Mouse (Mus musculus): ENCODE results near the gene Cfb. TPM values are rescaled to one million over a fixed set of nuclear protein-coding genes. Genes with fewer than 3 reads are reported as not detected.
"Not testable (repeated sequence)": the region's sequence is repeated elsewhere in the genome, so short reads cannot be mapped to it uniquely, and the experiment has no call there.

Gene Cfb
- polyA plus RNA-seq, 1 experiment from 2014 or later: 2.7 TPM

DNA sequence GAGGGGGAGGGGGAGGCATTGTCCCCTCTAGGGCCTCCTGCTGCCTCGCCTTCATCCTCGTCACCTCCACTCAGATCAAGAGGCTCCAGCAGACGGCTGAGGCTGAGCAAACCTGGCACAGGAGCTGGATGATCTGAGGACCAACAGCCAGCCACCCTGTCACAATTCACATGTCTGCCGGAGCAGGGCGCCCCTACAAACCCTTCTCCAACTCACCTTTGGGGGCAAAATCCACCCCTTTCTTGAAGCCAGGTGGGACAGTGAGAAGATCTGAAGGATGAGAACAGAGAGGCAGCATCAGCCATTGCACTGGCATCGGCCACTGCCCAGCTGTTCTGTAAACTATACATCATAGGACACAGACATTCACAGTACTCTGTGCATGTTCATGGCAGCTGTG, 15.1 kb downstream of the Cfb start:
- H3K4me3 ChIP-seq: no peak overlapping the region
- no peak overlapping the region for H3K27ac ChIP-seq
- peaks cover 66% of the 10 kb centered on the region for H3K36me3 ChIP-seq (replicated peaks)
- no peaks in the 10 kb centered on the region for H3K27me3 ChIP-seq (ENCODE audit: poor library complexity, severe bottlenecking)
- H3K4me1 ChIP-seq: peaks cover 29% of the 10 kb centered on the region
- 91% methylated on average over 6 of the region's 6 CpGs for WGBS
- no peaks in the 10 kb centered on the region for H3K9me3 ChIP-seq
- DNase-seq (ENCODE audit: extremely low spot score, low spot score): no peak

DNA sequence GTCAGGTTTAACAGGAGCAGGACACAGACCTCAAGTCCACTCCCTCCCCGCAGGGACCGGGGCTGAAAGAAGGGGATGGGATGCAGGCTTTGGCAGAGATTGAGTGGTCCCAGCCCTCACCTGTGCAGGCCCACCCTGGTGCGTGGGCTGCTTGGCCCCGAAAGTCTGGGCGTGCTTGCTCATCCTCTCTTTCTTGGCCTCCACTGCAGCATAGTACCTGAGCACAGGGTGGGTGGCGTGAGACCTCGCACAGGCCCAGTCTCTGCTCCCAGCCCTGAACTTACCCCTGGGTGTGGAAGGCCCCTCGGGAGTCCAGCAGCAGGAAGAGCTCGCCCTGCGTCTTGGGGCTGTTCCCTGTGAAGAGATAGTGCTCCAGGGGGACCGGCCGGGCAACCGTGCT, 17.4 kb downstream of the Cfb start:
- Histone ChIP-seq H3K36me3 (replicated peaks) (peaks cover 84% of the 10 kb centered on the region), H3K27me3 (ENCODE audit: poor library complexity, severe bottlenecking) (no peaks in the 10 kb centered on the region)
- 95% methylated on average over 13 of the region's 13 CpGs for whole genome bisulfite sequencing

DNA sequence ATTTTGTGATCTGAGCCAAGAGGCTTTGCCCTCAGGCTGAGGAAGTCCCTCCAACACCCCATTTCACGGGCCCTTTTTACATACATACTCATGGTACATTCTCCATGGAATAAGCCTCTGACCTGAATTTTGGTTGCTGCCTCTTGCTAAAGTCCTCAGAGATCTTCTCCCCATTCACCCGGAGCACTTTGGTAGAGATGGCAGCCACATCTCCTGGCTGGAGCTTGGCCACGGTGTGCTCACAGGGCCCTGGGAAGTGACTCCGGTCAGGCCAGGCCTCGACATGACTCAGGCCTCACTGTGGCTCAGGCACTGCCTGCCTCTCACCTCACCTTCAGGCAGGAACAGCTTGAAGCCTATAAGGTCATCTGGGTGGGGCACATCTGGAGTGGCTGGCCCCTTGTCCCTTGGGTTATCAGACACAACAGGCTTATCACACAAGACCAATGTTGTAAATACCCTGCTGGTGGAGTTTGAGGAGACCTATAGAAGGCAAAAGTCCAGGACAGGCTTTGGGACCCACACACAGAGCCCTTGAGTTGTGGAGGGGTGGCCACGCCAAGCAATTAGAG, 21.5 kb downstream of the Cfb start:
- Histone ChIP-seq H3K27ac (0 out of 2 replicates have a peak overlapping the region, but pooled peaks have one; percentile 8), H3K9me3 (no peaks in the 10 kb centered on the region), H3K4me3 (peak overlapping the region; percentile 2; the same call in 1 of the 2 replicates), H3K27me3 (ENCODE audit: poor library complexity, severe bottlenecking) (no peaks in the 10 kb centered on the region), H3K36me3 (replicated peaks) (peaks cover 81% of the 10 kb centered on the region), H3K4me1 (peaks cover 32% of the 10 kb centered on the region)
- 84% methylated on average over 6 of the region's 6 CpGs for WGBS
- no peak for DNase-seq (ENCODE audit: extremely low spot score, low spot score)

More for the DNA sequence above, 17.4 kb downstream of the Cfb start:
- Histone ChIP-seq H3K9me3 (no peaks in the 10 kb centered on the region), H3K27ac (no peak overlapping the region), H3K4me3 (no peak overlapping the region), H3K4me1 (peaks cover 12% of the 10 kb centered on the region)
- no peak for DNase-seq (ENCODE audit: extremely low spot score, low spot score)

DNA sequence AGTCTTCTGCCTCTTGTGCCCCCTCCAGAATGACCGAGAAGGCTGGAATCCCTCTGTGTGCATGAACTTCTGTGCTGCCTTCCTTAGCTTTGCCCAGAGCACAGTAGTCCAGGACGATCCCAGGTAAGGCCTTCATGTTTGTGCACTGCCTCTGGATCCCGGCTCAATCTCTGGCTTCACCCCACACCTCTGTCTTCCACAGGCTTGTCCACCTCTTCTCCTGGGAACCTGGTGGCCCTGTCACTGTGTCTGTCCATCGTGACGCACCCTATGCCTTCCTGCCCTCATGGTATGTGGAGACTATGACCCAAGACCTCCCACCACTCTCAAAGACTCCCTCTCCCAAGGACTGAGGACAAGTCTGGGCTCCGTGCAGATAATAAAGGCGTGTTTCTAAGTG, 23.5 kb downstream of the Cfb start:
- Histone ChIP-seq H3K4me3 (peak overlapping the region; percentile 85), H3K4me1 (peaks cover 39% of the 10 kb centered on the region), H3K36me3 (replicated peaks) (peaks cover 72% of the 10 kb centered on the region), H3K9me3 (no peaks in the 10 kb centered on the region), H3K27ac (no peak overlapping the region), H3K27me3 (ENCODE audit: poor library complexity, severe bottlenecking) (no peaks in the 10 kb centered on the region)
- DNase-seq (ENCODE audit: extremely low spot score, low spot score): no peak
- 93% methylated on average over 7 of the region's 7 CpGs for WGBS

DNA sequence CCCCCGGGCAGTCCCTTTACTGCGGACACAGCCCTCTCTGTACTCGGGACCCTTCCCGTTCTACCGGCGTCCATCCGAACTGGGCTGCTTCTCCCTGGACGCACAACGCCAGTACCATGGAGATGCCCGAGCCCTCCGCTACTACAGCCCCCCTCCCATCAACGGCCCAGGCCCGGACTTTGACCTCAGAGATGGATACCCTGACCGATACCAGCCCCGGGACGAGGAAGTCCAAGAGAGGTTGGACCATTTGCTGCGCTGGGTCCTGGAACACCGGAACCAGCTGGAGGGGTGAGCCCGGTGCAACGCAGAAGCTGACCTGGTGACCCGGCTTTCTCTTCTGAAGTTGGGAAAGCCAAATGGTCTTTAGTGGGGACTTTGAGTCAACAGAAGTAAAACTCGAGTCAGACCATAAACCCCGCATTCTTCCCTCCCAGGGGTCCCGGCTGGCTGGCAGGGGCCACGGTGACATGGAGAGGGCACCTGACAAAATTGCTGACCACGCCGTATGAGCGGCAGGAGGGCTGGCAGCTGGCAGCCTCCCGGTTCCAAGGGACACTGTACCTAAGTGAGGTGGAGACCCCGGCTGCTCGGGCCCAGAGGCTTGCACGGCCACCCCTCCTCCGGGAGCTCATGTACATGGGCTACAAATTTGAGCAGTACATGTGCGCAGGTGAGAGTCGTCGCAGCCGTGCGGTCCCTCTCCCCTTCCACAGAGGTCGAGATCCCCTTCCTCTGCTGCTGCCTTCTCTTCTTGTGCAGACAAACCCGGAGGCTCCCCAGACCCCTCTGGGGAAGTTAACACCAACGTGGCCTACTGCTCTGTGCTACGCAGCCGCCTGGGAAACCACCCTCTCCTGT, 24.6 kb downstream of the Cfb start:
- H3K27ac ChIP-seq: peak overlapping the region; percentile 85
- 45% methylated on average over 43 of the region's 43 CpGs for WGBS
- H3K4me3 ChIP-seq: peak overlapping the region; percentile 85
- peaks cover 72% of the 10 kb centered on the region for H3K36me3 ChIP-seq (replicated peaks)
- no peaks in the 10 kb centered on the region for H3K9me3 ChIP-seq
- no peak for DNase-seq (ENCODE audit: extremely low spot score, low spot score)
- H3K27me3 ChIP-seq (ENCODE audit: poor library complexity, severe bottlenecking): no peaks in the 10 kb centered on the region
- H3K4me1 ChIP-seq: peaks cover 39% of the 10 kb centered on the region

DNA sequence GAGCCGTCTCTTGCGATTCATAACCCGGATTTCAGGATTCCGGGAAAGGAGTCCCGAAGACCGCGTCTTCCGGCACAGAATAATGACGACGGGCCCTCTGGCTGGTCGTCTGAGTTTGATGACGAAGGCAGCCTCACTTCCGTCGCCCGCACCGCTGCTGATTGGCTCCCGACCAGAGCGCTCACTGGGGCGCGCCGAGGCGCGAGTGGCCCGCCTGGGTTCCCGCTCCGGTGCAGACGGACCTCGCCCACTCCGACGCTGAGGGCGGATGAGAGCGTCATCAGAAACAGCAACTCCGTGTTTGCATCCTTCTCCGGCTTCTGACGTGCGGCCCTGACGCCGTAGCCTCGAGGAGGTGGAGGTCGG, 25.5 kb downstream of the Cfb start, which contains the start of the genes Stk19 and Dxo:
Stk19 (minus strand) TSS at position 90 of the 366 bp plus-strand sequence.
Dxo (plus strand) TSS at position 164 of the 366 bp plus-strand sequence.
- H3K4me1 ChIP-seq: peaks cover 39% of the 10 kb centered on the region
- H3K4me3 ChIP-seq: peak within 1 kb of the TSS; percentile 85
- H3K36me3 ChIP-seq (replicated peaks): peaks cover 72% of the 10 kb centered on the region
- no peaks in the 10 kb centered on the region for H3K27me3 ChIP-seq (ENCODE audit: poor library complexity, severe bottlenecking)
- H3K9me3 ChIP-seq: no peaks in the 10 kb centered on the region
- H3K27ac ChIP-seq: peak within 1 kb of the TSS; percentile 85
- peak; percentile 98 for DNase-seq (ENCODE audit: extremely low spot score, low spot score)
- WGBS: under 1% methylated on average over 40 of the region's 40 CpGs

DNA sequence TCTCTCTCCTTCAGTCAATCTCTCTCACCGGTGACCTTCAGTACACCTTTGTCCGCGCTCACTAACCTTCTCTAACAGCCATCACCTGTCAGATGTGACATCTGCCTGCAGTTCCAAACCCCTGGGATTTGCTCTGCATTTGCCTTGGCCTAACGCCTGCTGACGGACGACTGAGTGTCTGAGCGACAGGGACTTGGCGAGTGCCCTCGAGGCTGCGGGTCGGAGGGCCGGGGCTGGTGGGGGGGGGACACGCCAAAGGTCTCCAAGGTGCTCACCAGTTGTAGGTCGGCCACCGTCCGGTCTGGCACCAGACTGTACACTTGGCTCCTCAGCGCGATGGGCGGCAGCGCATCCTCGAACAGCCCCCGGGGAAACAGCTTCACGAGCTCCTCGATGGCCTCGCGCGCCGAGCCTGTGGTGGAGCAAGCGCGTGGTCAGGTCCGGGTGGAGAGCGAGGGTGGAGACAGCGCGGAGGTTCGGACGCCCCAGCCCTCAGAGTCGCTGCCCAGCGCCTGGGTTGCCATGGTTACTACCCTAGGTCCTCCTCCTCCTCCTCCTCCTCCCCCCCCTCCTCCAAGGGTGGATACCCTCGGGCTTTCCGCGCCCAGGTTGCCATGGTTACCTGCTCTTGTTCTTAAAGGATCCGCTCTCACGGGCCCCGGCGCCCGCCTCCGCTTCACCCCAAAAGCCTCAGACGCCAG, 26.0 kb downstream of the Cfb start:
- Histone ChIP-seq H3K27me3 (ENCODE audit: poor library complexity, severe bottlenecking) (no peaks in the 10 kb centered on the region), H3K36me3 (replicated peaks) (peaks cover 72% of the 10 kb centered on the region), H3K4me3 (peak overlapping the region; percentile 85), H3K27ac (peak overlapping the region; percentile 85), H3K4me1 (peaks cover 39% of the 10 kb centered on the region), H3K9me3 (peaks cover 1% of the 10 kb centered on the region; the same call in 1 of the 2 replicates)
- whole genome bisulfite sequencing: 6% methylated on average over 48 of the region's 48 CpGs
- DNase-seq (ENCODE audit: extremely low spot score, low spot score): no peak

DNA sequence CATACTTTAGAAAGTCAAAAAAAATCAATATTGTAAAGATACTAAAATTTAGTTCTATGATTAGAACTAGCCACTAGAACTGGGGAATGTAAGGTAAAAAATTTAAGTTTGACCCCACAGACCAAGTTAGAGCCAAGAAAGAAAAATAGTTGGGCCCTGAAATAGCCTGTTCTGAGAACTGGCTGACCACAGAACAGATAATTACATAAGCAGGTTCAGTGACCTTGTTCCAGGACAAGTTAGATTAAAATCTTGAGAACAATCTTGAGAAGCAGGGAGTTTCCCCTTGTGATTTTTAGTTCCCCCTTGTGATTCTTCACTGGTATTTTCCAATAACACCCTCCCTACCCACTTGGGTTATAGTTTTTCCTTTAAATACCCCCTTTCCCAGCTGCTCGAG, 31.5 kb downstream of the Cfb start:
- peaks cover 11% of the 10 kb centered on the region for H3K9me3 ChIP-seq
- not testable (repeated sequence) for H3K27ac ChIP-seq; H3K4me1 ChIP-seq; H3K4me3 ChIP-seq; DNase-seq (ENCODE audit: extremely low spot score, low spot score); H3K27me3 ChIP-seq (ENCODE audit: poor library complexity, severe bottlenecking)
- WGBS: 100% methylated on average over 1 of the region's 1 CpGs
- peaks cover 91% of the 10 kb centered on the region for H3K36me3 ChIP-seq (replicated peaks)

DNA sequence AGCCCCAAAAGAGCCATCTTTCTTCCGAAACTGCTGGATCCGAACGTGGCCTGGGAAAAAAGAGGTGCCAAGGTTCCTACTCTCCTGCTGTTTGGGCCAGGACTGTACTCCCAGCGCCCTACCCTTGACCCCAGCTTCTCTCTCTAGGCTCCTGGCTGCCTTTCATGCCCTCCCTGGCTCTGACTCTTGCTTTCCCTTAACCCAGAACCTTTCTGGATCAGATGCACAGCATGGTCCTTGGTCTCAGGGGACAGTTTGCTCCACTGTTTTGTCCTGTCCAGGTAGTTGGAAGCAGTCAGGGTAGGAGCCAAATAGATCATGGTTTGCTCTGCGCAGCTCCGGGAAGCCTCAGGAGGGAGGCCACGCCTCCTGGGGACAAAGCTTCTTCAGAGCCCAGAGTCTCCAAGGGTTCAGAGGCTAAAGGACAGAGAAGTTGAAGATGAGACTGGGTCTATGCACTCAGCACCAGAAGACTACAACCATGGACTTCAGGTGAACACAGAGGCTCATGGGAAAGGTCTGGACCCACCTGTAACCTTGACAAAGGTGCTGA, 47.4 kb downstream of the Cfb start:
- Histone ChIP-seq H3K27ac (no peak overlapping the region), H3K4me1 (no peaks in the 10 kb centered on the region), H3K4me3 (no peak overlapping the region), H3K27me3 (ENCODE audit: poor library complexity, severe bottlenecking) (no peaks in the 10 kb centered on the region), H3K9me3 (no peaks in the 10 kb centered on the region), H3K36me3 (replicated peaks) (no peaks in the 10 kb centered on the region)
- WGBS: 76% methylated on average over 7 of the region's 7 CpGs
- no peak for DNase-seq (ENCODE audit: extremely low spot score, low spot score)

DNA sequence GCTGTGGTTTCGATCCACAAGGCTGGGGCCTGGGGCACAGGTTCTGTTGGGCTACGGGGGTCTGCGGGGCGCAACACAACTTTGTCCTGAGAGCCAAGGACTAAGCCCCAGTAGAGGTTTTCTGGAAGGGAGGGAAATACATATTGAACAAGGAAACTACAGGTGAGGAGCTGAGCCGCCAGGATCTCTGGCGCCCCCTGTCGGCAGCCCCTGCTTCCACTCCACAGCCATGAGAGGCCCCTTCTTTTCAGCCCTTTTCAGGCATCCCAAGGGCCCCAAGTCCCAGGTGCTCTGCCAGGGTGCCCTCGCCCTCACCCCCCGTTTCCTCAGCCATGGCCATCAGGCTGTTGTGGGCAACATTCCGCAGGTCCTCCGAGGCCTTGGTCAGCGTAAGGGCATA, 48.6 kb downstream of the Cfb start:
- H3K4me3 ChIP-seq; H3K4me1 ChIP-seq; H3K27me3 ChIP-seq (ENCODE audit: poor library complexity, severe bottlenecking); H3K9me3 ChIP-seq; H3K36me3 ChIP-seq (replicated peaks); H3K27ac ChIP-seq; DNase-seq (ENCODE audit: extremely low spot score, low spot score): not testable (repeated sequence)
- WGBS: 57% methylated on average over 12 of the region's 12 CpGs

DNA sequence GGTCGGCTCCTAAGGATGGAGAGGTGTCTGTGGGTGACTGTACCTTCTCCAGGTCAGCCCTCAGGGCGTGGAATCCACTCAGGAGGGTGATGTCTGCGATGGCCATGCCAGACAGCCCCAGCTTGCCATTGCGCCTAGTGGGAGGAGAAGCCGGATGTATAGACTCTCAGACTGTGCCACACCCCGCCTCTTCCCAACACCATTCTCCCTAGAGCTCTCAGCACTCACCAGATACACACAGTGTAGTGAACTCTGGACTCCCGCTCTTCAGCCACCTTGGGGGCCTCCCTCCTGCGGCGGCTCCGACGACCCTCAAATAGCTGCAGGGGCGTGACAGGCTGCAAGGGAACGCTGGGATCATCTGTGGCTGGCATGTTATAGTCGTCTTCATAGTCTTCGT, 51.0 kb downstream of the Cfb start:
- Histone ChIP-seq H3K9me3 (no peaks in the 10 kb centered on the region), H3K4me1 (no peaks in the 10 kb centered on the region), H3K36me3 (replicated peaks) (no peaks in the 10 kb centered on the region), H3K4me3 (no peak overlapping the region), H3K27ac (no peak overlapping the region), H3K27me3 (ENCODE audit: poor library complexity, severe bottlenecking) (no peaks in the 10 kb centered on the region)
- 77% methylated on average over 15 of the region's 15 CpGs for WGBS
- DNase-seq (ENCODE audit: extremely low spot score, low spot score): no peak

DNA sequence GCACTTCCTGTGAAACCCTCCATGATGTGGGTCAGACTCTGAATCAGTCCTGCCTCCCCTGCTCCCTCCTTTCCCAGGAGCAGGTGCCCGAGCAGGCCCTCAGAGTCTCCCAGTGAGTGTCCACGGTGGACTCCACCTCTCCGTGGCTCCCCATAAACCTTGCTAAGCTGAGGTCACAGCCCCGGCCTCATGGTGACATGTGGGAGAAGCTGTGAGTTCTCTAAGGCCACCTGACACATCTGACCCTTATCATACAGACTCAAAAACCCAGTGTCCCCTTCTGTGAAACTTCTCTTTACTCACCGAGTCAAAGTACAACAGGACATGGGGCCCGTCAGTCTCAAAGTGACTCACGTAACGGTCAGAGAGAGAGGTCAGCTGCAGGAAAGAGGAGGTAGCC, 51.5 kb downstream of the Cfb start:
- not testable (repeated sequence) for H3K27me3 ChIP-seq (ENCODE audit: poor library complexity, severe bottlenecking); DNase-seq (ENCODE audit: extremely low spot score, low spot score); H3K4me3 ChIP-seq; H3K36me3 ChIP-seq (replicated peaks); H3K4me1 ChIP-seq; H3K27ac ChIP-seq; H3K9me3 ChIP-seq
- 82% methylated on average over 8 of the region's 8 CpGs for WGBS
